Mouse (Mus musculus) testis, adult 2 months (tissue): ENCODE measurements around the gene Exd1.

Experiments
- CTCF ChIP-seq: fragments of 200-500 bp; IDR thresholded peaks from 2 replicates; pipeline ENCODE4 v1.5.1; 2012; ENCODE audit warnings: low read depth, mild to moderate bottlenecking, inconsistent platforms, low read length, moderate library complexity; ENCODE audit not compliant: control insufficient read depth, insufficient read depth, insufficient replicate concordance
- POLR2A ChIP-seq: fragments of 200-500 bp; IDR thresholded peaks from 2 replicates; pipeline ENCODE4 v1.6.1; 2012; ENCODE audit warnings: low read depth, mild to moderate bottlenecking, inconsistent platforms, low read length, moderate library complexity; ENCODE audit not compliant: control insufficient read depth

- no peak for TF ChIP-seq POLR2A
- TF ChIP-seq CTCF = no peak
Measured at GRCm38 (mm10) chr2:119510856-119511255, 36.6 kb downstream of the Exd1 start.
